ENCODE assay signal across 9 mouse cellular contexts in genomic region chr4:86957576-86958411, GRCm38 (mm10).
DNase-seq lines count a peak whose midpoint lies in the region; ATAC-seq and TF ChIP-seq lines count a peak whose summit lies in the region.
"Had no signal": no experiment of that assay in that cellular context is flagged by ENCODE, and none has a peak within 500 bp of the region (broad histone marks: within the 10 kb centered on the region; RNA-seq: fewer than 3 reads in every experiment).

No protein-coding gene starts in this region.

- 44% methylated on average over 14 of the region's 14 CpGs for WGBS in limb, embryonic 12.5 days
- 34% methylated on average over 14 of the region's 14 CpGs for WGBS in neural tube, embryonic 13.5 days

- TF ChIP-seq CTCF in cortical plate, adult 2 months (IDR thresholded peaks at IDR 0.05; ENCODE audit: extremely low read depth, insufficient read depth, low read length), result peak; percentile 79

- no peak overlapping the region for H3K27ac ChIP-seq in cortical plate, adult 2 months (ENCODE audit: insufficient read depth, low read length)
- H3K27ac ChIP-seq in limb, embryonic 12.5 days, result no peak overlapping the region
- no peak overlapping the region for H3K27ac ChIP-seq in neural tube, embryonic 13.5 days (replicated peaks)
- H3K27ac ChIP-seq: limb, embryonic 15.5 days had no signal

- no peak for TF ChIP-seq POLR2A in cortical plate, adult 2 months (IDR thresholded peaks at IDR 0.05; ENCODE audit: extremely low read depth, insufficient read depth, low read length)

- ATAC-seq in granulocyte monocyte progenitor cell, adult 5-6 weeks (replicated peaks; ENCODE audit: poor library complexity, severe bottlenecking), result peak; percentile 56
- no peak for ATAC-seq in limb, embryonic 12.5 days (ENCODE audit: insufficient number of reproducible peaks, insufficient read depth, low FRiP score, low TSS enrichment, low read depth)
- ATAC-seq in neural tube, embryonic 13.5 days (ENCODE audit: low read depth), result peak; percentile 81
- no peak for ATAC-seq in activated CD4-positive, CD25-positive, alpha-beta regulatory T cell, adult 4 months

- H3K9ac ChIP-seq in limb, embryonic 12.5 days (replicated peaks), result no peak overlapping the region
- no peak overlapping the region for H3K9ac ChIP-seq in neural tube, embryonic 13.5 days
- H3K9ac ChIP-seq: limb, embryonic 15.5 days had no signal

- H3K4me3 ChIP-seq in cortical plate, adult 2 months (ENCODE audit: insufficient read depth, low read length), result no peak overlapping the region
- H3K4me3 ChIP-seq in limb, embryonic 12.5 days (replicated peaks), result no peak overlapping the region
- H3K4me3 ChIP-seq in neural tube, embryonic 13.5 days, result no peak overlapping the region
- H3K4me3 ChIP-seq: limb, embryonic 15.5 days had no signal

- peak overlapping the region; percentile 23; the same call in 1 of the 2 replicates for H3K4me2 ChIP-seq in limb, embryonic 12.5 days
- H3K4me2 ChIP-seq in neural tube, embryonic 13.5 days, result peak overlapping the region; percentile 37
- H3K4me2 ChIP-seq: limb, embryonic 15.5 days had no signal

- H3K27me3 ChIP-seq in limb, embryonic 12.5 days, result peaks cover 5% of the 10 kb centered on the region; the same call in 1 of the 2 replicates
- no peaks in the 10 kb centered on the region for H3K27me3 ChIP-seq in neural tube, embryonic 13.5 days
- H3K27me3 ChIP-seq: limb, embryonic 15.5 days had no signal

- H3K9me3 ChIP-seq in limb, embryonic 12.5 days, result no peaks in the 10 kb centered on the region
- H3K9me3 ChIP-seq in neural tube, embryonic 13.5 days, result no peaks in the 10 kb centered on the region
- H3K9me3 ChIP-seq: limb, embryonic 15.5 days had no signal

- peak; percentile 10 for DNase-seq in CD4-positive helper T cell, adult 2 months (ENCODE audit: low read depth, low spot score)
- DNase-seq in adipocyte (ENCODE audit: low spot score), result peak; percentile 22
- peak; percentile 37 for DNase-seq in kidney, adult 9 months

- H3K4me1 ChIP-seq in cortical plate, adult 2 months (ENCODE audit: control insufficient read depth, insufficient read depth, low read length), result no peaks in the 10 kb centered on the region
- H3K4me1 ChIP-seq in limb, embryonic 12.5 days (replicated peaks), result no peaks in the 10 kb centered on the region
- 0 out of 2 replicates have a peak, but pooled peaks cover 3% of the 10 kb centered on the region for H3K4me1 ChIP-seq in neural tube, embryonic 13.5 days (replicated peaks)

- no peaks in the 10 kb centered on the region for H3K36me3 ChIP-seq in limb, embryonic 12.5 days
- H3K36me3 ChIP-seq in neural tube, embryonic 13.5 days, result no peaks in the 10 kb centered on the region
- H3K36me3 ChIP-seq: limb, embryonic 15.5 days had no signal

Comparison
In these comparisons a context has a peak if more than half of its experiments do, and no peak if none do; other contexts are left out.
1. ATAC-seq: peak in granulocyte monocyte progenitor cell, adult 5-6 weeks (single experiment) and neural tube, embryonic 13.5 days (single experiment); none in limb, embryonic 12.5 days (single experiment) and activated CD4-positive, CD25-positive, alpha-beta regulatory T cell, adult 4 months (single experiment).
2. Peak in every context shown above with its lines, with median percentiles within 50 percentile points of each other: DNase-seq.